Mouse (Mus musculus) neural tube, embryonic 12.5 days (tissue): ENCODE results near the gene Zfp287. TPM values are rescaled to one million over a fixed set of nuclear protein-coding genes. Genes with fewer than 3 reads are reported as not detected.
A peak's percentile ranks its signal among the peaks of the same experiment; 100 is the strongest.

ENCODE experiments used
- ATAC-seq: fragments of 200-750 bp; cut with Nextera tagmentation; 2 replicates; pipeline ENCODE4 v1.8.0; 2017; ENCODE audit warnings: low read depth, mild to moderate bottlenecking, moderate TSS enrichment, moderate library complexity; ENCODE audit not compliant: low FRiP score
- H3K27ac ChIP-seq: fragments of 300-500 bp; sonication (generic); 2 replicates; pipeline ENCODE4 v1.5.1; 2016
- H3K27me3 ChIP-seq: fragments of 300-500 bp; sonication (generic); replicated peaks from 2 replicates; pipeline ENCODE4 v1.6.1; 2016; ENCODE audit warnings: mild to moderate bottlenecking
- H3K36me3 ChIP-seq: fragments of 300-500 bp; sonication (generic); 2 replicates; pipeline ENCODE4 v1.6.1; 2016; ENCODE audit warnings: mild to moderate bottlenecking
- H3K4me1 ChIP-seq: fragments of 300-500 bp; sonication (generic); 2 replicates; pipeline ENCODE4 v1.6.1; 2016
- H3K4me2 ChIP-seq: fragments of 300-500 bp; sonication (generic); replicated peaks from 2 replicates; pipeline ENCODE4 v1.6.1; 2016; ENCODE audit warnings: mild to moderate bottlenecking
- H3K4me3 ChIP-seq: fragments of 300-500 bp; sonication (generic); 2 replicates; pipeline ENCODE4 v1.5.1; 2016
- H3K9ac ChIP-seq: fragments of 300-500 bp; sonication (generic); 2 replicates; pipeline ENCODE4 v1.6.1; 2016; ENCODE audit warnings: mild to moderate bottlenecking
- H3K9me3 ChIP-seq: fragments of 300-500 bp; sonication (generic); 2 replicates; pipeline ENCODE4 v1.6.1; 2016; ENCODE audit warnings: mild to moderate bottlenecking
- WGBS: fragments of 180-500 bp; shearing (Covaris S2); methylation state at CpG from one replicate; pipeline ENCODE4 v1.1.7; 2016; 5-methylcytosine and 5-hydroxymethylcytosine counted together
- polyA plus RNA-seq: library from polyadenylated mRNA; unstranded; fragments of >200 nt; fragmentation: Nextera tagmentation; extraction: Ambion mirVana; gene quantifications from 2 replicates; pipeline ENCODE4 v1.2.1, GENCODE M21; 2016

Gene Zfp287
- polyA plus RNA-seq, 1 experiment from 2014 or later: 19.5 TPM

- no peak overlapping the region for H3K9ac ChIP-seq
- no peaks in the 10 kb centered on the region for H3K9me3 ChIP-seq
- no peaks in the 10 kb centered on the region for H3K36me3 ChIP-seq
- no peaks in the 10 kb centered on the region for H3K4me1 ChIP-seq
- H3K4me2 ChIP-seq: no peak overlapping the region
- no peak overlapping the region for H3K4me3 ChIP-seq
- no peaks in the 10 kb centered on the region; the same call in 1 of the 2 replicates for H3K27me3 ChIP-seq
- 77% methylated on average over 9 of the region's 9 CpGs for WGBS
- no peak overlapping the region for H3K27ac ChIP-seq
- no peak for ATAC-seq
These were observed 15.5 kb upstream of the Zfp287 start for GRCm38 (mm10) chr11:62747227-62747626.

DNA sequence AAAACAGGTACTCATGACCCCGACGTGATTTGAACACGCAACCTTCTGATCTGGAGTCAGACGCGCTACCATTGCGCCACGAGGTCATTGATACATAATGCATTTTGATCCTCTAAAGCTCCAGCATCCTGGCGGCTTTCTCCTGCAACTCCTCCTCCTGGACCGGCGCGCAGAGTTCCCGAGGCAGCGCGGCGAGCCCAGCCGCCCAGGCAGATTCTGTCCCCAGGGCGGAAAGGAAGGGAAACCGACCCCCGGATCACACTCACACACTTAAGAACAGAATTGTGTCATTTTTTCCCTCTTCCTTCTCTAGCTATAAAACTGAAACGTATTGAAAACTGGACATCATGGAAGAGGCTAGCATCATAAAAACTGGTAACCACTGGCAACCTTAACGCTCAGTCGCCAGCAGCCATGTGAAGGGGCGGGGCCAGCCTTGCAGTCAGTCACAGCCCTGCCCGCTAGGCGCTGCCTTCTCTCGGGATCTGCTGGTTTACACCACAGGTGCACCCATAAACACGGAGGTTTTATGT is 14.4 kb upstream of the Zfp287 start:
- Histone ChIP-seq H3K27me3 (no peaks in the 10 kb centered on the region; the same call in 1 of the 2 replicates), H3K4me3 (peak overlapping the region; percentile 32), H3K4me2 (peak overlapping the region; percentile 66), H3K4me1 (no peaks in the 10 kb centered on the region), H3K9me3 (no peaks in the 10 kb centered on the region), H3K36me3 (no peaks in the 10 kb centered on the region), H3K9ac (no peak overlapping the region), H3K27ac (no peak overlapping the region)
- peak; percentile 81; the same call in 1 of the 2 replicates for ATAC-seq
- WGBS: 3% methylated on average over 27 of the region's 27 CpGs

- Histone ChIP-seq H3K4me3 (no peak overlapping the region), H3K27me3 (no peaks in the 10 kb centered on the region; the same call in 1 of the 2 replicates), H3K36me3 (no peaks in the 10 kb centered on the region), H3K4me1 (no peaks in the 10 kb centered on the region), H3K9ac (no peak overlapping the region), H3K9me3 (no peaks in the 10 kb centered on the region), H3K4me2 (no peak overlapping the region), H3K27ac (no peak overlapping the region)
- no peak for ATAC-seq
- WGBS: 49% methylated on average over 5 of the region's 5 CpGs
These were observed 12.4 kb upstream of the Zfp287 start for GRCm38 (mm10) chr11:62744103-62744502.

- 79% methylated on average over 10 of the region's 10 CpGs for WGBS
- no peak overlapping the region for H3K27ac ChIP-seq
- no peak for ATAC-seq
- H3K9me3 ChIP-seq: no peaks in the 10 kb centered on the region
- no peak overlapping the region for H3K9ac ChIP-seq
- H3K4me1 ChIP-seq: no peaks in the 10 kb centered on the region
- no peak overlapping the region for H3K4me3 ChIP-seq
- H3K36me3 ChIP-seq: no peaks in the 10 kb centered on the region
- no peak overlapping the region for H3K4me2 ChIP-seq
- H3K27me3 ChIP-seq: no peaks in the 10 kb centered on the region
These were observed 10.7 kb upstream of the Zfp287 start for GRCm38 (mm10) chr11:62742261-62742957.

- H3K9ac ChIP-seq: no peak overlapping the region
- H3K4me1 ChIP-seq: no peaks in the 10 kb centered on the region
- no peaks in the 10 kb centered on the region for H3K36me3 ChIP-seq
- no peak overlapping the region for H3K4me2 ChIP-seq
- 84% methylated on average over 2 of the region's 2 CpGs for WGBS
- H3K27me3 ChIP-seq: no peaks in the 10 kb centered on the region
- H3K9me3 ChIP-seq: no peaks in the 10 kb centered on the region
- ATAC-seq: no peak
- H3K4me3 ChIP-seq: no peak overlapping the region
- no peak overlapping the region for H3K27ac ChIP-seq
These were observed 9.5 kb upstream of the Zfp287 start for GRCm38 (mm10) chr11:62741186-62741585.

GRCm38 (mm10) chr11:62732665-62733064 is 960 bp upstream of the Zfp287 start:
- no peak overlapping the region for H3K27ac ChIP-seq
- no peaks in the 10 kb centered on the region for H3K9me3 ChIP-seq
- H3K36me3 ChIP-seq: peaks cover 14% of the 10 kb centered on the region
- no peak overlapping the region for H3K4me3 ChIP-seq
- no peak overlapping the region for H3K9ac ChIP-seq
- WGBS: 82% methylated on average over 3 of the region's 3 CpGs
- H3K4me1 ChIP-seq: peaks cover 17% of the 10 kb centered on the region
- H3K4me2 ChIP-seq: no peak overlapping the region
- ATAC-seq: no peak
- no peaks in the 10 kb centered on the region for H3K27me3 ChIP-seq

GRCm38 (mm10) chr11:62732022-62732387 is 300 bp upstream of the Zfp287 start:
- WGBS: 10% methylated on average over 5 of the region's 5 CpGs
- peaks cover 20% of the 10 kb centered on the region for H3K36me3 ChIP-seq
- H3K4me2 ChIP-seq: peak overlapping the region; percentile 66
- H3K4me1 ChIP-seq: peaks cover 17% of the 10 kb centered on the region
- H3K9me3 ChIP-seq: no peaks in the 10 kb centered on the region
- no peak overlapping the region for H3K9ac ChIP-seq
- ATAC-seq: peak; percentile 49; the same call in 1 of the 2 replicates
- H3K4me3 ChIP-seq: peak overlapping the region; percentile 63
- H3K27me3 ChIP-seq: no peaks in the 10 kb centered on the region
- no peak overlapping the region for H3K27ac ChIP-seq

DNA sequence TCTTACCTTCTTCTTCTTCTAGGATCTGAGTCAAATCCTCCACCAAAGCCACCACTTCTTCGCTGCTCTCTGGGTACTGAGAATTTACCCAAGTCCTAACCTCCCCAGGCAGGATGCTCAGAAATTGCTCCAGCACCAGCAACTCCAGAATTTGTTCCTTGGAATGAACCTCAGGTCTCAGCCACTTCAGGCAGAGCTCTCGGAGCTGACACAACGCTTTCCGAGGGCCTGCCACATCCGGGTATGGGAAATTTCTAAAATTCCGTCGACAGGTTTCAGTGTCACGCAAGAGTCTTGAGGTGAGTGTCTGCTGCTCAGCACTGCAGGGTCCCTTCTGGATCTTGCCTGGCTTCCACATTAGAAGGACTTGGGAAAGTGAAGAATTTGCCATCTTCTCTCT is 3.4 kb downstream of the Zfp287 start:
- Histone ChIP-seq H3K9me3 (no peaks in the 10 kb centered on the region), H3K4me2 (no peak overlapping the region), H3K4me3 (no peak overlapping the region), H3K4me1 (peaks cover 17% of the 10 kb centered on the region), H3K36me3 (peaks cover 49% of the 10 kb centered on the region), H3K9ac (no peak overlapping the region), H3K27me3 (no peaks in the 10 kb centered on the region), H3K27ac (no peak overlapping the region)
- no peak for ATAC-seq
- WGBS: 94% methylated on average over 8 of the region's 8 CpGs

GRCm38 (mm10) chr11:62710657-62711056 is 21.0 kb downstream of the Zfp287 start:
- H3K36me3 ChIP-seq: peaks cover 42% of the 10 kb centered on the region

GRCm38 (mm10) chr11:62708252-62708651 is 23.5 kb downstream of the Zfp287 start:
- no peaks in the 10 kb centered on the region for H3K27me3 ChIP-seq
- peaks cover 24% of the 10 kb centered on the region for H3K36me3 ChIP-seq
- no peak overlapping the region for H3K27ac ChIP-seq
- no peaks in the 10 kb centered on the region for H3K9me3 ChIP-seq
- 78% methylated on average over 7 of the region's 7 CpGs for WGBS
- no peak overlapping the region for H3K4me2 ChIP-seq
- no peak for ATAC-seq
- H3K9ac ChIP-seq: no peak overlapping the region
- no peaks in the 10 kb centered on the region for H3K4me1 ChIP-seq
- H3K4me3 ChIP-seq: no peak overlapping the region

More at GRCm38 (mm10) chr11:62710657-62711056, 21.0 kb downstream of the Zfp287 start:
- no peak overlapping the region for H3K9ac ChIP-seq
- ATAC-seq: no peak
- H3K27me3 ChIP-seq: no peaks in the 10 kb centered on the region
- no peak overlapping the region for H3K27ac ChIP-seq
- no peak overlapping the region for H3K4me3 ChIP-seq
- no peak overlapping the region for H3K4me2 ChIP-seq
- H3K4me1 ChIP-seq: no peaks in the 10 kb centered on the region
- 95% methylated on average over 5 of the region's 5 CpGs for WGBS
- no peaks in the 10 kb centered on the region for H3K9me3 ChIP-seq

DNA sequence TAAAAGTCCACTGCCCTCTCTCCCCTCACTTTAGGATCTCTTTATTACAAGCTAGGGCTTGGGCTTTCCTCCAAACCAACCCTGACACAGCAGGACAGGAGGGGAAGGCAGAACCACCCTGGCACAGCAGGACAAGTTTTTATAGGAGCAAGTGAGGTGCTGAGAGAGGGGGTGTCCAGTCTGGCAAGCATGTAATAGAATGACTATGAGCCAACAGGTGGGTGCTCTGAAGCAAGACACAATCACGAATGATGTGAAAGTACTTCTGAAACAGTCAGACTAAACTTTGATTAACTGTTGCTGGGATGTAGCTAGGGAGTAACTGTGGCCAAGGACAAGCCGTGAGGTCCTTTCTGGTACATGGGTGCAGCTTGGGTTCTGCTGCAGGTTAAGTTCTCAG is 25.6 kb downstream of the Zfp287 start:
- Histone ChIP-seq H3K9me3 (no peaks in the 10 kb centered on the region), H3K9ac (no peak overlapping the region), H3K4me1 (no peaks in the 10 kb centered on the region), H3K4me3 (no peak overlapping the region), H3K27ac (no peak overlapping the region), H3K36me3 (peaks cover 9% of the 10 kb centered on the region), H3K27me3 (no peaks in the 10 kb centered on the region), H3K4me2 (no peak overlapping the region)
- no peak for ATAC-seq
- WGBS: 89% methylated on average over 2 of the region's 2 CpGs

- Histone ChIP-seq H3K27ac (no peak overlapping the region), H3K27me3 (no peaks in the 10 kb centered on the region), H3K4me2 (no peak overlapping the region), H3K4me1 (no peaks in the 10 kb centered on the region), H3K4me3 (no peak overlapping the region), H3K36me3 (no peaks in the 10 kb centered on the region), H3K9me3 (no peaks in the 10 kb centered on the region), H3K9ac (no peak overlapping the region)
- ATAC-seq: no peak
- 87% methylated on average over 1 of the region's 1 CpGs for WGBS
These were observed 30.5 kb downstream of the Zfp287 start for GRCm38 (mm10) chr11:62701218-62701617.

DNA sequence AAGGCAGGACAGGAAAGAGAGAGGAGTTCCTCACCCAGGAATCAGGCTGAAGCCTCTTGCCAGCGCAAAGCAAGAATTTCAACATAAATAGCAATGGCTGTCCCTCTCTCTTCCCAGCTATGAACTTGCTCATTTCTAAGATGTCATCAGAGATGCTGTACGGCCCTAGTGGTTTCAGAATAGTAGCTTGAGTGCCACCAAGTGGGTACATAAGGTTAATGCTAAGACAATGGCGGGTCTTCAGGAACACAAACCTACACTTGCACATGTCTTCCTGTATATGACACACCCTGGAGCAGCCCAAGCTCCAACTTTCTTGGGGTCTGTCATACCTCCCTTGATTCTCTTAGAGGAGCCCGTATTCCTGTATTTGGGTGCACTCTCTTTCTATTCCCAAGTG is 32.0 kb downstream of the Zfp287 start:
- no peak overlapping the region for H3K9ac ChIP-seq
- H3K9me3 ChIP-seq: no peaks in the 10 kb centered on the region
- no peak overlapping the region for H3K27ac ChIP-seq
- H3K27me3 ChIP-seq: no peaks in the 10 kb centered on the region
- no peaks in the 10 kb centered on the region for H3K4me1 ChIP-seq
- no peak overlapping the region for H3K4me2 ChIP-seq
- WGBS: 69% methylated on average over 4 of the region's 4 CpGs
- ATAC-seq: no peak
- no peak overlapping the region for H3K4me3 ChIP-seq
- H3K36me3 ChIP-seq: no peaks in the 10 kb centered on the region
